Mouse (Mus musculus): ENCODE measurements at regions not wholly inside any gene's neighbourhood (a gene's known extent, or its start where the extent isn't known, plus 50 kb on each side); places are given as distances from the start of the nearest gene placed in this dataset.

- H3K4me2 ChIP-seq (ENCODE audit: low read length): no peak overlapping the region
- WGBS: 68% methylated on average over 10 of the region's 10 CpGs
- no peaks in the 10 kb centered on the region for H3K27me3 ChIP-seq (replicated peaks; ENCODE audit: control insufficient read depth, insufficient read depth, low read length)
- no peaks in the 10 kb centered on the region for H3K36me3 ChIP-seq (ENCODE audit: control insufficient read depth, insufficient read depth)
- no peaks in the 10 kb centered on the region for H3K9me3 ChIP-seq (ENCODE audit: control insufficient read depth, low read length)
- no peak overlapping the region for H3K4me3 ChIP-seq (replicated peaks; ENCODE audit: low read length)
- ATAC-seq: no peak
- no peak overlapping the region for H3K9ac ChIP-seq (replicated peaks; ENCODE audit: low read depth, low read length)
- H3K4me1 ChIP-seq (replicated peaks; ENCODE audit: control insufficient read depth, insufficient read depth, low read length): peaks cover 10% of the 10 kb centered on the region
- no peak overlapping the region for H3K27ac ChIP-seq (ENCODE audit: low read length)
These were observed 246.4 kb upstream of the Kcnab2 start for GRCm38 (mm10) chr4:152724026-152724425.

GRCm38 (mm10) chr4:152720528-152720927 is 242.9 kb upstream of the Kcnab2 start:
- no peak overlapping the region for H3K4me2 ChIP-seq (ENCODE audit: low read length)
- H3K4me3 ChIP-seq (replicated peaks; ENCODE audit: low read length): no peak overlapping the region
- ATAC-seq: no peak
- no peak overlapping the region for H3K9ac ChIP-seq (replicated peaks; ENCODE audit: low read depth, low read length)
- H3K4me1 ChIP-seq (replicated peaks; ENCODE audit: control insufficient read depth, insufficient read depth, low read length): peaks cover 4% of the 10 kb centered on the region
- no peak overlapping the region for H3K27ac ChIP-seq (ENCODE audit: low read length)
- no peaks in the 10 kb centered on the region for H3K27me3 ChIP-seq (replicated peaks; ENCODE audit: control insufficient read depth, insufficient read depth, low read length)
- 93% methylated on average over 8 of the region's 8 CpGs for WGBS
- no peaks in the 10 kb centered on the region for H3K36me3 ChIP-seq (ENCODE audit: control insufficient read depth, insufficient read depth)
- H3K9me3 ChIP-seq (ENCODE audit: control insufficient read depth, low read length): no peaks in the 10 kb centered on the region

- no peak overlapping the region for H3K27ac ChIP-seq (ENCODE audit: low read length)
These were observed 241.9 kb upstream of the Kcnab2 start for GRCm38 (mm10) chr4:152719416-152720127.

GRCm38 (mm10) chr4:152710339-152710738 is 232.7 kb upstream of the Kcnab2 start:
- H3K36me3 ChIP-seq (ENCODE audit: control insufficient read depth, insufficient read depth): no peaks in the 10 kb centered on the region

More at GRCm38 (mm10) chr4:152719416-152720127, 241.9 kb upstream of the Kcnab2 start:
- ATAC-seq: no peak
- Histone ChIP-seq H3K9me3 (ENCODE audit: control insufficient read depth, low read length) (no peaks in the 10 kb centered on the region), H3K4me3 (replicated peaks; ENCODE audit: low read length) (no peak overlapping the region), H3K4me1 (replicated peaks; ENCODE audit: control insufficient read depth, insufficient read depth, low read length) (no peaks in the 10 kb centered on the region), H3K36me3 (ENCODE audit: control insufficient read depth, insufficient read depth) (no peaks in the 10 kb centered on the region), H3K4me2 (ENCODE audit: low read length) (no peak overlapping the region), H3K27me3 (replicated peaks; ENCODE audit: control insufficient read depth, insufficient read depth, low read length) (no peaks in the 10 kb centered on the region), H3K9ac (replicated peaks; ENCODE audit: low read depth, low read length) (no peak overlapping the region)
- WGBS: 67% methylated on average over 15 of the region's 15 CpGs

GRCm38 (mm10) chr4:152700217-152700616 is 222.5 kb upstream of the Kcnab2 start:
- Histone ChIP-seq H3K4me3 (replicated peaks; ENCODE audit: low read length) (no peak overlapping the region), H3K27ac (ENCODE audit: low read length) (no peak overlapping the region), H3K9me3 (ENCODE audit: control insufficient read depth, low read length) (0 out of 2 replicates have a peak, but pooled peaks cover 5% of the 10 kb centered on the region), H3K4me2 (ENCODE audit: low read length) (no peak overlapping the region), H3K27me3 (replicated peaks; ENCODE audit: control insufficient read depth, insufficient read depth, low read length) (no peaks in the 10 kb centered on the region), H3K4me1 (replicated peaks; ENCODE audit: control insufficient read depth, insufficient read depth, low read length) (peaks cover 12% of the 10 kb centered on the region), H3K9ac (replicated peaks; ENCODE audit: low read depth, low read length) (no peak overlapping the region), H3K36me3 (ENCODE audit: control insufficient read depth, insufficient read depth) (no peaks in the 10 kb centered on the region)
- ATAC-seq: no peak
- 82% methylated on average over 7 of the region's 7 CpGs for WGBS

More at GRCm38 (mm10) chr4:152710339-152710738, 232.7 kb upstream of the Kcnab2 start:
- H3K27ac ChIP-seq (ENCODE audit: low read length): no peak overlapping the region
- no peaks in the 10 kb centered on the region for H3K9me3 ChIP-seq (ENCODE audit: control insufficient read depth, low read length)
- H3K27me3 ChIP-seq (replicated peaks; ENCODE audit: control insufficient read depth, insufficient read depth, low read length): no peaks in the 10 kb centered on the region
- H3K4me2 ChIP-seq (ENCODE audit: low read length): no peak overlapping the region
- WGBS: 75% methylated on average over 5 of the region's 5 CpGs
- H3K4me3 ChIP-seq (replicated peaks; ENCODE audit: low read length): no peak overlapping the region
- ATAC-seq: no peak
- H3K9ac ChIP-seq (replicated peaks; ENCODE audit: low read depth, low read length): no peak overlapping the region
- H3K4me1 ChIP-seq (replicated peaks; ENCODE audit: control insufficient read depth, insufficient read depth, low read length): no peaks in the 10 kb centered on the region

GRCm38 (mm10) chr4:152697247-152697960 is 219.7 kb upstream of the Kcnab2 start:
- 29% methylated on average over 22 of the region's 22 CpGs for WGBS
- Histone ChIP-seq H3K36me3 (ENCODE audit: control insufficient read depth, insufficient read depth) (no peaks in the 10 kb centered on the region), H3K4me3 (replicated peaks; ENCODE audit: low read length) (no peak overlapping the region), H3K9me3 (ENCODE audit: control insufficient read depth, low read length) (0 out of 2 replicates have a peak, but pooled peaks cover 5% of the 10 kb centered on the region), H3K4me1 (replicated peaks; ENCODE audit: control insufficient read depth, insufficient read depth, low read length) (peaks cover 12% of the 10 kb centered on the region), H3K4me2 (ENCODE audit: low read length) (no peak overlapping the region), H3K27ac (ENCODE audit: low read length) (no peak overlapping the region), H3K27me3 (replicated peaks; ENCODE audit: control insufficient read depth, insufficient read depth, low read length) (no peaks in the 10 kb centered on the region), H3K9ac (replicated peaks; ENCODE audit: low read depth, low read length) (no peak overlapping the region)
- ATAC-seq: peak; percentile 75

- Histone ChIP-seq H3K4me3 (replicated peaks; ENCODE audit: low read length) (no peak overlapping the region), H3K4me1 (replicated peaks; ENCODE audit: control insufficient read depth, insufficient read depth, low read length) (peaks cover 2% of the 10 kb centered on the region; the same call in 1 of the 2 replicates), H3K27me3 (replicated peaks; ENCODE audit: control insufficient read depth, insufficient read depth, low read length) (no peaks in the 10 kb centered on the region), H3K4me2 (ENCODE audit: low read length) (no peak overlapping the region), H3K27ac (ENCODE audit: low read length) (no peak overlapping the region), H3K9me3 (ENCODE audit: control insufficient read depth, low read length) (no peaks in the 10 kb centered on the region; the same call in 1 of the 2 replicates), H3K36me3 (ENCODE audit: control insufficient read depth, insufficient read depth) (no peaks in the 10 kb centered on the region), H3K9ac (replicated peaks; ENCODE audit: low read depth, low read length) (no peak overlapping the region)
- WGBS: 36% methylated on average over 12 of the region's 12 CpGs
- ATAC-seq: no peak
These were observed 214.1 kb upstream of the Kcnab2 start for GRCm38 (mm10) chr4:152691735-152692134.

- peak; percentile 33; the same call in 1 of the 2 replicates for ATAC-seq
- Histone ChIP-seq H3K4me3 (replicated peaks; ENCODE audit: low read length) (no peak overlapping the region), H3K36me3 (ENCODE audit: control insufficient read depth, insufficient read depth) (no peaks in the 10 kb centered on the region), H3K9ac (replicated peaks; ENCODE audit: low read depth, low read length) (no peak overlapping the region), H3K27me3 (replicated peaks; ENCODE audit: control insufficient read depth, insufficient read depth, low read length) (no peaks in the 10 kb centered on the region), H3K9me3 (ENCODE audit: control insufficient read depth, low read length) (no peaks in the 10 kb centered on the region; the same call in 1 of the 2 replicates), H3K4me2 (ENCODE audit: low read length) (no peak overlapping the region), H3K4me1 (replicated peaks; ENCODE audit: control insufficient read depth, insufficient read depth, low read length) (0 out of 2 replicates have a peak, but pooled peaks cover under 1% of the 10 kb centered on the region), H3K27ac (ENCODE audit: low read length) (no peak overlapping the region)
- 78% methylated on average over 13 of the region's 13 CpGs for WGBS
These were observed 213.6 kb upstream of the Kcnab2 start for GRCm38 (mm10) chr4:152691302-152691701.

GRCm38 (mm10) chr4:152690766-152691165 is 213.1 kb upstream of the Kcnab2 start:
- Histone ChIP-seq H3K4me3 (replicated peaks; ENCODE audit: low read length) (no peak overlapping the region), H3K4me1 (replicated peaks; ENCODE audit: control insufficient read depth, insufficient read depth, low read length) (no peaks in the 10 kb centered on the region), H3K9ac (replicated peaks; ENCODE audit: low read depth, low read length) (no peak overlapping the region), H3K4me2 (ENCODE audit: low read length) (no peak overlapping the region), H3K36me3 (ENCODE audit: control insufficient read depth, insufficient read depth) (no peaks in the 10 kb centered on the region), H3K9me3 (ENCODE audit: control insufficient read depth, low read length) (no peaks in the 10 kb centered on the region; the same call in 1 of the 2 replicates), H3K27ac (ENCODE audit: low read length) (no peak overlapping the region), H3K27me3 (replicated peaks; ENCODE audit: control insufficient read depth, insufficient read depth, low read length) (no peaks in the 10 kb centered on the region)
- WGBS: 81% methylated on average over 4 of the region's 4 CpGs
- no peak for ATAC-seq

All from forebrain, embryonic 16.5 days (tissue).